Mouse (Mus musculus) ES-E14 (cell line): ENCODE measurements around the gene Lag3. TPM values are rescaled to one million over a fixed set of nuclear protein-coding genes. Genes with fewer than 3 reads are reported as not detected.
A peak's percentile ranks its signal among the peaks of the same experiment; 100 is the strongest.
"Not testable (repeated sequence)": the region's sequence is repeated elsewhere in the genome, so short reads cannot be mapped to it uniquely, and the experiment has no call there.

Source experiments
- DNase-seq: peaks from one replicate; pipeline ENCODE4 v3.0.0-alpha.2; 2013; ENCODE audit warnings: low read depth, low spot score
- H3K27ac ChIP-seq: 2 replicates; pipeline ENCODE4 v1.5.1; 2012; ENCODE audit warnings: low read depth, mild to moderate bottlenecking, low read length, moderate library complexity, mixed read lengths; ENCODE audit not compliant: poor library complexity, insufficient read depth, severe bottlenecking
- H3K36me3 ChIP-seq: 2 replicates; pipeline ENCODE4 v1.6.1; 2012; ENCODE audit warnings: mild to moderate bottlenecking, low read length, moderate library complexity, mixed read lengths; ENCODE audit not compliant: control insufficient read depth, poor library complexity, insufficient read depth, severe bottlenecking
- H3K4me1 ChIP-seq, 2 experiments: fragments of 150-350 bp in 1 of 2; sonication (generic) in 1 of 2; 2 replicates each; pipeline ENCODE4 v1.6.1; 2012; ENCODE audit warnings: low read length in 2 of 2, mild to moderate bottlenecking in 1 of 2, mixed read lengths in 1 of 2; ENCODE audit not compliant: control insufficient read depth in 2 of 2, insufficient read depth in 2 of 2, poor library complexity in 1 of 2
- H3K4me3 ChIP-seq, 2 experiments: fragments of 150-350 bp in 1 of 2; sonication (generic) in 1 of 2; 2 replicates each; pipeline ENCODE4 v1.5.1; 2012; ENCODE audit warnings: low read length in 2 of 2, low read depth in 1 of 2, mild to moderate bottlenecking in 1 of 2, mixed read lengths in 1 of 2; ENCODE audit not compliant: insufficient read depth in 1 of 2, poor library complexity in 1 of 2, severe bottlenecking in 1 of 2
- H3K9ac ChIP-seq: 2 replicates; pipeline ENCODE4 v1.6.1; 2012; ENCODE audit warnings: low read depth, mild to moderate bottlenecking, low read length, mixed read lengths; ENCODE audit not compliant: poor library complexity, insufficient read depth, severe bottlenecking
- H3K9me3 ChIP-seq: fragments of 150-350 bp; sonication (generic); 2 replicates; pipeline ENCODE4 v1.6.1; 2012; ENCODE audit warnings: low read depth, mild to moderate bottlenecking, low read length; ENCODE audit not compliant: control insufficient read depth, insufficient read depth
- CHD2 ChIP-seq: IDR thresholded peaks from 2 replicates; pipeline ENCODE4 v1.6.1; 2014; ENCODE audit warnings: mild to moderate bottlenecking, low read depth, low read length, inconsistent platforms
- HCFC1 ChIP-seq: IDR thresholded peaks from 2 replicates; pipeline ENCODE4 v1.6.1; 2012; ENCODE audit warnings: low read length, inconsistent platforms, borderline replicate concordance; ENCODE audit not compliant: insufficient read depth
- MAFK ChIP-seq: IDR thresholded peaks from 2 replicates; pipeline ENCODE4 v1.6.1; 2014; ENCODE audit warnings: mild to moderate bottlenecking, low read depth, low read length, inconsistent platforms; ENCODE audit not compliant: insufficient read depth
- ZC3H11A ChIP-seq: IDR thresholded peaks from 2 replicates; pipeline ENCODE4 v1.6.1; 2012; ENCODE audit warnings: low read depth, mild to moderate bottlenecking, inconsistent platforms, low read length, borderline replicate concordance
- ZNF384 ChIP-seq: IDR thresholded peaks from 2 replicates; pipeline ENCODE4 v1.6.1; 2012; ENCODE audit warnings: low read depth, low read length, inconsistent platforms
- in situ Hi-C, 2 experiments: fragments of 600-800 bp; cut with MboI; formaldehyde crosslinking; loops; one replicate each; pipeline ENCODE4 v1.15.1; 2025; ENCODE audit warnings: low sequenced_read_pairs in 2 of 2, inconsistent platforms in 1 of 2; ENCODE audit not compliant: unreplicated experiment in 2 of 2
- total RNA-seq: library from RNA; depleted of rRNA; stranded (reverse); fragments of 300-350 nt; gene quantifications from 2 replicates; pipeline ENCODE4 v1.2.3, GENCODE M21; 2012

Lag3 gene
- total RNA-seq, 1 experiment: 1.2 TPM

DNA sequence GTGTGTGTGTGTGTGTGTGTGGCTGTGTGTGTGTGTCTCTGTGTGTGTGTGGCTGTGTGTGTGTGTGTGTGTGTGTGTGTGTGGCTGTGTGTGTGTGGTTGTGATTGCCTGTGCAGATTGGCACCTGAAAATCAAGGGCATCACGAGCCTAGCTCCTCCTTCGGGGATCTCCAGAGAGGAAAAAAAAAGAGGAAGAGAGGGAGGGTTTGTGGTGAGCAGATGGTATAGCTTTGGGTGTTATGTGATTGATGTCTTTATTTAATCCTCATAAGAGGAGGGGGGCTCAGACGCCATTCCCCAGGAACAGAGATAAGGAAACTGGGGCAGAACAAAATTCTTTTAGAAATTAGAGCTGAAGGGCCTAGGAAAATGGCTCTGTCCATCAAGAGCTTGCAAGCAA lies 13.1 kb downstream of the Lag3 start:
- Histone ChIP-seq H3K4me1 (peaks cover 0 to 21% of the 10 kb centered on the region in 2 experiments; a peak in 2 of 4 replicates), H3K9ac (no peak overlapping the region), H3K4me3 (no peak overlapping the region), H3K9me3 (no peaks in the 10 kb centered on the region), H3K27ac (no peak overlapping the region), H3K36me3 (no peaks in the 10 kb centered on the region)
- DNase-seq: no peak
- in situ Hi-C loops: no loop called here
- TF ChIP-seq MAFK: no peak
- no peak for TF ChIP-seq HCFC1
- TF ChIP-seq CHD2: no peak
- TF ChIP-seq ZNF384: no peak
- TF ChIP-seq ZC3H11A: no peak

DNA sequence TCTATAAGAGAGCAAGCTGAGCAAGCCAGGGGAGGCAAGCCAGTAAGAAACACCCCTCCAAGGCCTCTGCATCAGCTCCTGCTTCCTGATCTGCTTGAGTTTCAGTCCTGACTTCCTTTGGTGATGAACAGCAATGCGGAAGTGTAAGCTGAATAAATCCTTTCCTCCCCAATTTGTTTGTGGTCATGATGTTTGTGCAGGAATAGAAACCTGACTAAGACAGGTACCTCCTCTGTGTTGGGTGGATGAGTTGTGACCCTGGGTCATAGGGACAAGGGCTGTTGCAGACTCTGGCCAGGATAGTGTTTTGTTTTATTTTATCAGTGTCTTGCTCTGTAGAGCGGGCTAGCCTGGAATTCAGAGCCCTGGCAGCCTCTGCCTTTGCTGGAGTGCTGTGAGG lies 17.4 kb downstream of the Lag3 start:
- H3K4me1 ChIP-seq, H3K4me3 ChIP-seq, H3K36me3 ChIP-seq, H3K27ac ChIP-seq, DNase-seq, H3K9me3 ChIP-seq, H3K9ac ChIP-seq, in situ Hi-C loops: not testable (repeated sequence)

DNA sequence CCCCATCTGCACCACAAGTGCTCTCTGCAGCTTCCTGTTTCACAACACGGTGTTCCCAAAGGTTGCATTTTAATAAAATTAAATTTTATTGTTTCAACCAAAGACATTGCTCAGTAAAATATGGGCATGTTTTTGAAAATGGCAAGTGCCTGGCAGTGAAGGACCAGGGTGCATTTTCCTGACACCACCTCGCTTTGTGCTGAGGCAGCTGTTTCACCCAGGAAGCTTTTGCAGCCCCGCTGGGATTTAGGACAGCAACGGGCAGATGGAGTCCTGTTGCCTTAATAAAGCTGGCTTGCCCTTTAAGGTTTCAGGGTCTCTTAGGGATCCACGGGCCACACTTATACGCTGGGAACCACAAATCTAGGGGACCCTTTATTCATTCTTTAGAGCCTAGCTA lies 20.5 kb downstream of the Lag3 start:
- no peak for DNase-seq
- no peaks in the 10 kb centered on the region for H3K9me3 ChIP-seq
- H3K9ac ChIP-seq: no peak overlapping the region
- no peaks in the 10 kb centered on the region for H3K36me3 ChIP-seq
- in situ Hi-C loops: no loop called here
- H3K27ac ChIP-seq: no peak overlapping the region
- H3K4me1 ChIP-seq: no peaks in the 10 kb centered on the region; a peak in 1 of 4 replicates
- TF ChIP-seq MAFK (peak; percentile 56; the same call in 1 of the 2 replicates), HCFC1 (no peak), CHD2 (no peak)
- no peak overlapping the region for H3K4me3 ChIP-seq

- no peak overlapping the region for H3K4me3 ChIP-seq
- DNase-seq: no peak
- in situ Hi-C loops: no loop called here
- H3K9me3 ChIP-seq: no peaks in the 10 kb centered on the region
- H3K27ac ChIP-seq: no peak overlapping the region
- H3K9ac ChIP-seq: no peak overlapping the region
- H3K36me3 ChIP-seq: no peaks in the 10 kb centered on the region
- TF ChIP-seq HCFC1 (no peak), ZC3H11A (no peak), ZNF384 (no peak), MAFK (no peak), CHD2 (no peak)
- no peaks in the 10 kb centered on the region; a peak in 1 of 4 replicates for H3K4me1 ChIP-seq
Measured at GRCm38 (mm10) chr6:124888555-124889125, 22.9 kb downstream of the Lag3 start.

DNA sequence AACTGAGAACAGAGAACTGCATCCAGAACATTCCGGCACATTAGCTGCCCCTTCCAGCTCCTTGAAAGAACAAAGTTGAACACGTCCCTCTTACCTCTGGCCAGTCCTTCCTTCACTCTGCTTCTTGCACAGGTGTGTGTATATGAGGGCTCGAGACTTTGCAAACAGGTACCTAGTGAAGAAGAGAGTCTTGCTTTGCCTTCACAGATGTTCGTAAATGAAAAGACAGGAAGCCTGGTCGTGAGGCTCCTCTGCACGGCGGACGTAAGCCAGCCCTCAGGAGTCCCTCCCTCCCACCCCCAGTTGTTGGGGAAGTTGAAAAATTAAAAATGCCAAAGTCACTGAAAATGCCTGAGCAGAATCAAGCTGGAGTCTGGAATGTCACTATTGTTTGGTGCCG lies 23.5 kb downstream of the Lag3 start, which contains the start of gene Cd4:
Gene Cd4, minus strand, starts transcription at position 236 of the 400 bp plus-strand sequence.
- DNase-seq: no peak

More for the DNA sequence above, 23.5 kb downstream of the Lag3 start, which contains the start of gene Cd4:
- no peaks in the 10 kb centered on the region; a peak in 1 of 4 replicates for H3K4me1 ChIP-seq
- no peak within 1 kb of the TSS for H3K27ac ChIP-seq
- TF ChIP-seq CHD2 (no peak), ZNF384 (no peak), MAFK (no peak), ZC3H11A (no peak), HCFC1 (no peak)
- in situ Hi-C loops: no loop called here
- no peaks in the 10 kb centered on the region for H3K9me3 ChIP-seq
- no peaks in the 10 kb centered on the region for H3K36me3 ChIP-seq
- H3K4me3 ChIP-seq: no peak within 1 kb of the TSS
- no peak within 1 kb of the TSS for H3K9ac ChIP-seq
